Mouse (Mus musculus) hindbrain, embryonic 12.5 days (tissue): ENCODE results near the gene Padi2. TPM values are rescaled to one million over a fixed set of nuclear protein-coding genes. Genes with fewer than 3 reads are reported as not detected.

Experiments used
- ATAC-seq: fragments of 200-750 bp; cut with Nextera tagmentation; 2 replicates; pipeline ENCODE4 v1.8.0; 2017; ENCODE audit warnings: moderate TSS enrichment; ENCODE audit not compliant: low FRiP score
- H3K27ac ChIP-seq: fragments of 300-500 bp; sonication (generic); 2 replicates; pipeline ENCODE4 v1.5.1; 2016; ENCODE audit warnings: mild to moderate bottlenecking
- H3K27me3 ChIP-seq: fragments of 300-500 bp; sonication (generic); 2 replicates; pipeline ENCODE4 v1.6.1; 2016; ENCODE audit warnings: mild to moderate bottlenecking
- H3K36me3 ChIP-seq: fragments of 300-500 bp; sonication (generic); 2 replicates; pipeline ENCODE4 v1.6.1; 2016; ENCODE audit warnings: mild to moderate bottlenecking
- H3K4me1 ChIP-seq: fragments of 300-500 bp; sonication (generic); 2 replicates; pipeline ENCODE4 v1.6.1; 2016
- H3K4me2 ChIP-seq: fragments of 300-500 bp; sonication (generic); replicated peaks from 2 replicates; pipeline ENCODE4 v1.6.1; 2016; ENCODE audit warnings: mild to moderate bottlenecking
- H3K4me3 ChIP-seq: fragments of 300-500 bp; sonication (generic); 2 replicates; pipeline ENCODE4 v1.5.1; 2016; ENCODE audit warnings: mild to moderate bottlenecking
- H3K9ac ChIP-seq: fragments of 300-500 bp; sonication (generic); 2 replicates; pipeline ENCODE4 v1.6.1; 2016; ENCODE audit warnings: mild to moderate bottlenecking, moderate library complexity
- H3K9me3 ChIP-seq: fragments of 300-500 bp; sonication (generic); replicated peaks from 2 replicates; pipeline ENCODE4 v1.6.1; 2016; ENCODE audit warnings: mild to moderate bottlenecking
- WGBS: fragments of 180-500 bp; shearing (Covaris S2); methylation state at CpG from one replicate; pipeline ENCODE4 v1.1.7; 2016; 5-methylcytosine and 5-hydroxymethylcytosine counted together
- polyA plus RNA-seq: library from polyadenylated mRNA; unstranded; fragments of >200 nt; fragmentation: Nextera tagmentation; extraction: Ambion mirVana; gene quantifications from 2 replicates; pipeline ENCODE4 v1.2.1, GENCODE M21; 2016

Gene Padi2
- polyA plus RNA-seq, 1 experiment from 2014 or later, result 2.6 TPM

- peak; percentile 41 for ATAC-seq
- H3K27ac ChIP-seq, result peak overlapping the region; percentile 82
- WGBS, result 35% methylated on average over 14 of the region's 15 CpGs
These were observed 80.0 kb downstream of the Padi2 start for GRCm38 (mm10) chr4:140986024-140986710.

GRCm38 (mm10) chr4:140986711-140987395, 80.7 kb downstream of the Padi2 start, which contains the start of gene Atp13a2:
Gene Atp13a2 (plus strand): TSS chr4:140986873.
- H3K27ac ChIP-seq, result peak within 1 kb of the TSS; percentile 82

More at GRCm38 (mm10) chr4:140986024-140986710, 80.0 kb downstream of the Padi2 start:
- Histone ChIP-seq H3K4me1 (peaks cover 47% of the 10 kb centered on the region), H3K9me3 (0 out of 2 replicates have a peak, but pooled peaks cover 7% of the 10 kb centered on the region), H3K36me3 (0 out of 2 replicates have a peak, but pooled peaks cover 4% of the 10 kb centered on the region), H3K9ac (peak overlapping the region; percentile 98), H3K4me3 (peak overlapping the region; percentile 90), H3K4me2 (peak overlapping the region; percentile 86), H3K27me3 (no peaks in the 10 kb centered on the region)

DNA sequence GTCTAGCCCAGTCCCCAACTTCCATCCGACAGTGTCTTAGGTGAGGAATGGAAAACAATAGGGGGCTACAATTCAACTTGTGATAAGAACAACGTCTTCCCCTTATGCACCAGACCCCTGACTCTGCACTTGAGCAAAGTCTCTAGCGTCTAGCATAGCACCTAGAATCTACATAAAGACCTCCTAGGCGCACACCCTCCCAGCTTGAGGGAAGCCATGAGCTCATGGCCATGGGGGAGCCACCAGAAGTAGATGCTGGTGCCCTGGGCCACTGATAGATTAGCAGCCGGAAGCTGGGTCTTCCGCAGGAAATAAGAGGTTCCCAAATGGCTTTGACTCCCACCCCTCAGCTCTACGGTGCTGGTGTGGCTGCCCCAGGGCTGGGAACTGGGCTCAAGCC, 81.3 kb downstream of the Padi2 start:
- no peaks in the 10 kb centered on the region for H3K9me3 ChIP-seq
- H3K4me1 ChIP-seq, result peaks cover 50% of the 10 kb centered on the region
- no peak for ATAC-seq

More at GRCm38 (mm10) chr4:140986711-140987395, 80.7 kb downstream of the Padi2 start, which contains the start of gene Atp13a2:
- under 1% methylated on average over 56 of the region's 58 CpGs for WGBS
- H3K4me2 ChIP-seq, result peak within 1 kb of the TSS; percentile 86
- peaks cover 47% of the 10 kb centered on the region for H3K4me1 ChIP-seq
- peak within 1 kb of the TSS; percentile 98 for H3K9ac ChIP-seq
- peak; percentile 89 for ATAC-seq
- H3K9me3 ChIP-seq, result 0 out of 2 replicates have a peak, but pooled peaks cover under 1% of the 10 kb centered on the region
- H3K27me3 ChIP-seq, result no peaks in the 10 kb centered on the region
- H3K36me3 ChIP-seq, result peaks cover 5% of the 10 kb centered on the region; the same call in 1 of the 2 replicates
- peak within 1 kb of the TSS; percentile 90 for H3K4me3 ChIP-seq

GRCm38 (mm10) chr4:140988706-140989290, 82.7 kb downstream of the Padi2 start:
- Histone ChIP-seq H3K27me3 (no peaks in the 10 kb centered on the region), H3K4me1 (peaks cover 40% of the 10 kb centered on the region), H3K36me3 (peaks cover 22% of the 10 kb centered on the region), H3K4me3 (no peak overlapping the region), H3K9ac (no peak overlapping the region), H3K27ac (no peak overlapping the region; the same call in 1 of the 2 replicates), H3K4me2 (peak overlapping the region; percentile 86), H3K9me3 (no peaks in the 10 kb centered on the region)
- no peak for ATAC-seq
- WGBS, result 63% methylated on average over 7 of the region's 7 CpGs

More for the DNA sequence above, 81.3 kb downstream of the Padi2 start:
- H3K27me3 ChIP-seq, result no peaks in the 10 kb centered on the region
- peak overlapping the region; percentile 17; the same call in 1 of the 2 replicates for H3K27ac ChIP-seq
- peak overlapping the region; percentile 98 for H3K9ac ChIP-seq
- WGBS, result 32% methylated on average over 7 of the region's 7 CpGs
- peak overlapping the region; percentile 90 for H3K4me3 ChIP-seq
- peaks cover 11% of the 10 kb centered on the region for H3K36me3 ChIP-seq
- H3K4me2 ChIP-seq, result peak overlapping the region; percentile 86

DNA sequence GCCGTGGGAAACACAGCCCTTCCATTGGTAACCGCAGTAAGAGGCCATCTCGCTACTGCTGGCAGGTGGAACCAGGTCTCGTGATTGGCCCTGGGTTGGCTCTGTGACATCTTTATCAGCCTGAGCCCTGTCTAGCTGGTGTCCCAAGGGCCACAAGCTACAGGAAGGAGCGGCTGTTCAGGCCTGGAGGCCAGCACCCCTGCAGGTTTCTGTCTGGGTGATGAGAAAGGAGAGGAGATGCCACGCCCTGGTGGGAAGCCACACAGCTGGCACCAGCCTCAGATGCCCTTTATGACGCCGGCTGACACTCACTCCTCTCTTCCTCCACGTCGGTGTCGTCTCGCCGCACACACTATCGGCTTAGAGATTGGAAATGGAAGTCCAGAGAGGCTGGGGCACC, 83.3 kb downstream of the Padi2 start:
- Histone ChIP-seq H3K27me3 (no peaks in the 10 kb centered on the region), H3K9ac (peak overlapping the region; percentile 27; the same call in 1 of the 2 replicates), H3K4me3 (no peak overlapping the region), H3K4me2 (no peak overlapping the region), H3K27ac (no peak overlapping the region), H3K4me1 (peaks cover 40% of the 10 kb centered on the region), H3K36me3 (peaks cover 29% of the 10 kb centered on the region), H3K9me3 (no peaks in the 10 kb centered on the region)
- no peak for ATAC-seq
- WGBS, result 86% methylated on average over 14 of the region's 14 CpGs

GRCm38 (mm10) chr4:140992215-140992614, 86.1 kb downstream of the Padi2 start:
- Histone ChIP-seq H3K4me2 (no peak overlapping the region), H3K36me3 (peaks cover 56% of the 10 kb centered on the region), H3K4me3 (no peak overlapping the region), H3K9ac (no peak overlapping the region), H3K9me3 (no peaks in the 10 kb centered on the region), H3K4me1 (peaks cover 35% of the 10 kb centered on the region), H3K27me3 (no peaks in the 10 kb centered on the region), H3K27ac (no peak overlapping the region)
- 84% methylated on average over 20 of the region's 20 CpGs for WGBS
- no peak for ATAC-seq

GRCm38 (mm10) chr4:140993846-140994245, 87.7 kb downstream of the Padi2 start:
- H3K27me3 ChIP-seq, result no peaks in the 10 kb centered on the region

DNA sequence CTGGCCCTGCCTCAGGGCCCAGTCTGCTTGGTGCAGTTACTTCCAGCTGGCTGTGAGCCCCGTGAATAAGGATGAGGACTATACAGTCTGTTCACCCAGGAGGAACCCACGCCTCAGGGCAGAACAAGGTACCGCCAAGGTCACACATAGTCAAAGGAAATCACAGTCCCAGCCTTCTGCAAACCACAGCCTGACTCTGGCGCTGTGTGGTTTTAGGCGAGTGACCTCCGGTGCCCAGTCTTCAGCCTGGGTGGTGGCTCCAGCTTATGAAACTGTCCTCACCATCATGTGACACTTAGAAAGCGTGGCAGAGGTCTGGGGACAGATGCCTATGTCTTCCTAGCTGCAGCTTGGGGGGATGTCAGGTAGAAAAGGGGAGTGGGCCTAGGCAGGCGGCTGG, 89.7 kb downstream of the Padi2 start:
- WGBS, result 92% methylated on average over 8 of the region's 8 CpGs
- Histone ChIP-seq H3K4me3 (no peak overlapping the region), H3K36me3 (peaks cover 85% of the 10 kb centered on the region), H3K27ac (no peak overlapping the region), H3K4me2 (no peak overlapping the region), H3K27me3 (no peaks in the 10 kb centered on the region), H3K9ac (no peak overlapping the region), H3K4me1 (0 out of 2 replicates have a peak, but pooled peaks cover 3% of the 10 kb centered on the region), H3K9me3 (no peaks in the 10 kb centered on the region)
- no peak for ATAC-seq

More at GRCm38 (mm10) chr4:140993846-140994245, 87.7 kb downstream of the Padi2 start:
- no peak overlapping the region for H3K9ac ChIP-seq
- no peak overlapping the region for H3K4me3 ChIP-seq
- peaks cover 18% of the 10 kb centered on the region for H3K4me1 ChIP-seq
- no peak overlapping the region for H3K4me2 ChIP-seq
- peaks cover 69% of the 10 kb centered on the region for H3K36me3 ChIP-seq
- H3K27ac ChIP-seq, result no peak overlapping the region
- 77% methylated on average over 8 of the region's 8 CpGs for WGBS
- ATAC-seq, result no peak
- H3K9me3 ChIP-seq, result no peaks in the 10 kb centered on the region

DNA sequence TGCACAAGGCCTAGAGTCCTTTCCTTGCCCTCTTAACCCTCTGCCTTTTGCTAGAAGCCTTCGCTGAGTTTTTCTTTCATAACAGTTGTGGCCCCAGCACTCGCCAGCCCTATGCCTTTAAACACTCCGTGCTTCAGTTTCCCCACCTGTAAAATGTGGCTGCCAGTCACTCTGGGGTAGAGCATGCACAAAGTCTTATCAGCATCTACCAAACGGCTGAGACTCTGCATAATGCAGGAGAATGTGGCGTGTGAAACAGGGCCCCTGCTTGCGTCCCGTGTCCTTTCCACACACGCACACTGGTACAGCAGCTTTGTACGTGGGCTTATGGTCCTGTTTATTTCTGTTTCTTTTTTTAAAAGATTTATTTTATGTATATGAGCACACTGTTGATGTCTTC, 90.7 kb downstream of the Padi2 start:
- Histone ChIP-seq H3K4me2 (no peak overlapping the region), H3K27ac (no peak overlapping the region), H3K4me1 (0 out of 2 replicates have a peak, but pooled peaks cover 3% of the 10 kb centered on the region), H3K9ac (no peak overlapping the region), H3K4me3 (no peak overlapping the region), H3K27me3 (no peaks in the 10 kb centered on the region), H3K9me3 (no peaks in the 10 kb centered on the region), H3K36me3 (peaks cover 95% of the 10 kb centered on the region)
- 94% methylated on average over 9 of the region's 9 CpGs for WGBS
- no peak for ATAC-seq

Other genes starting within 250 kb of the Padi2 start
- gene Arhgef10l, start 240.3 kb upstream of the Padi2 start, polyA plus RNA-seq, result 31.2 and 31.7 TPM in 2 replicates
- 94.4 and 97.8 TPM in 2 replicates for gene Rcc2, start 205.8 kb upstream of the Padi2 start, polyA plus RNA-seq
- gene Padi6, start 163.7 kb upstream of the Padi2 start, polyA plus RNA-seq, result 0.09 TPM in 1 of 2 replicates, not detected in the other
- 0.31 and 0.42 TPM in 2 replicates for gene Padi4, start 132.1 kb upstream of the Padi2 start, polyA plus RNA-seq
- 0.06 TPM in 1 of 2 replicates, not detected in the other for gene Padi3, start 95.7 kb upstream of the Padi2 start, polyA plus RNA-seq
- 0.07 and 0.19 TPM in 2 replicates for gene Padi1, start 60.6 kb upstream of the Padi2 start, polyA plus RNA-seq
- gene Sdhb, start 54.9 kb downstream of the Padi2 start, polyA plus RNA-seq, result 349 and 383 TPM in 2 replicates
- 110 and 113 TPM in 2 replicates for gene Atp13a2, start 80.5 kb downstream of the Padi2 start, polyA plus RNA-seq
- 344 and 345 TPM in 2 replicates for gene Mfap2, start 104.1 kb downstream of the Padi2 start, polyA plus RNA-seq
- 13.2 and 14.1 TPM in 2 replicates for gene Crocc, start 154.2 kb downstream of the Padi2 start, polyA plus RNA-seq
- 57.6 and 60.7 TPM in 2 replicates for gene Necap2, start 172.0 kb downstream of the Padi2 start, polyA plus RNA-seq
- gene Spata21, start 182.0 kb downstream of the Padi2 start, polyA plus RNA-seq, result 0.13 TPM in 1 of 2 replicates, not detected in the other
- 30.7 and 32.4 TPM in 2 replicates for gene Szrd1, start 233.4 kb downstream of the Padi2 start, polyA plus RNA-seq
- 28.3 and 28.6 TPM in 2 replicates for gene Fbxo42, start 241.6 kb downstream of the Padi2 start, polyA plus RNA-seq